Mouse (Mus musculus) left cerebral cortex, adult 8-10 months (tissue): ENCODE measurements around the gene Oas1f. TPM values are rescaled to one million over a fixed set of nuclear protein-coding genes. Genes with fewer than 3 reads are reported as not detected.
A peak's percentile ranks its signal among the peaks of the same experiment; 100 is the strongest.
"Not testable (repeated sequence)": the region's sequence is repeated elsewhere in the genome, so short reads cannot be mapped to it uniquely, and the experiment has no call there.

Experiments
- DNase-seq, 2 experiments: peaks; one replicate each; pipeline ENCODE4 v3.0.0; 2022; ENCODE audit warnings: low spot score in 2 of 2
- total RNA-seq, 4 experiments: library from RNA; stranded (reverse); gene quantifications; 2 replicates each; pipeline ENCODE4 v1.2.4; 2022

Gene Oas1f
- not detected for total RNA-seq

- DNase-seq = no peak
Observed at GRCm38 (mm10) chr5:120847067-120847466, at the start of gene Oas1f. TSS of gene Oas1f (plus strand) at chr5:120847367.

DNA sequence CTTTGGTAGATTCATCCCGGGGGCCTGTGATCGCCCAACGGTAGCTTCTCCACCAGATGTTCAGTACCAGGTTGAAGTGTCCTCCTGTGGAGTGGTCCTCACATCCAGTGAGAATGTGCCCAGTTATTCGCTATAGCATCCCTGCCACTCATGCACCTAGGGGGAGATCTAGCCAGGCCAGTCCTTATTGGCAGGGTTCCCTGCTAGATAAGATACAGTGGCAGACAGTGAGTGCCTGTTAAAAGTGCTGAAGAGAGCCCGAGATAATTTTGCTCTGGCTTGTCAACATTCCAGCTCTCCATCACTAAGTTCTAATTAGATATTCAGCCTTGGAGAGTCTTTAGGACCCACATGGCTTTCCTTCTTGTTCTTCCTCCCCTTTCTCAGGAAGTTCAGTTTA is 49.0 kb upstream of the Oas1f start:
- DNase-seq = not testable (repeated sequence)

DNA sequence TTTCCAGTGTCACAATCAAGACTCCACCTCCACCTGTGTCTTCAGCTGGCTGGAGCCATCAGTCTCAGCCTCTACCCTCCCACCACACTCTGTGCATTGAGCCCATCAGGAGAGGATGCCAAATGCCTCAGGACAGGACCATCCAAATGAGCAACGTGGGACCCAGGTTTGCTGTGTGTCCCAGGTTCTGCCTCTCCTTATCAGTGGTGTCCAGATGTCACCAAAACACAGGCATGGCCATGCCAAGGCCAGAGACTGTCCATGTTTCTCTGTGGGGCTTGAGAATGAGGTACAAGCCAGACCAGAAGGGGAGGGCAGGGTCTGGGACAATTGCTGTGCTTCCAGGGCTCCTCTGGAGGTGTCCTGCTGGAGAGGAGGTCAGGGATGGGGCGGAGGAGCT is 48.2 kb upstream of the Oas1f start:
- DNase-seq = not testable (repeated sequence)

DNA sequence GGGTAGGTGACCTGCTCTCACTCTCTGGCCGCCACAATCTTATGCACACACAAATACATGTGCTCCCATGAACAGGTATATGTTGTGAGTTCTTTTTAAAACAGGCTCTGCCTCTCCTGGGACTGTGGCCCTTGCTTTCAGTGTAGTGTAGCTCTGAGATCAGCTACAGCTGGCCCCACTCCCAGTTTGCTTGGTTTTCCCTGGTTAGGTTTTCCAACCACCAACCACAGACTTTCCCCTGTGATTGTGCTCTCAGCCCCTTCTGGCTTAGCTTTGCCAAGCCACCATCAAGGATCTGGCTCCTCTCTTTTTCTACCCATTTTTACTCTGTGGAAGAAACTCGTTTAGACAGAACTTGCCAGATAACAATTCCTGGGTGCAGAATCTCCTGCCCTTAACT is 43.6 kb upstream of the Oas1f start:
- DNase-seq = no peak

DNA sequence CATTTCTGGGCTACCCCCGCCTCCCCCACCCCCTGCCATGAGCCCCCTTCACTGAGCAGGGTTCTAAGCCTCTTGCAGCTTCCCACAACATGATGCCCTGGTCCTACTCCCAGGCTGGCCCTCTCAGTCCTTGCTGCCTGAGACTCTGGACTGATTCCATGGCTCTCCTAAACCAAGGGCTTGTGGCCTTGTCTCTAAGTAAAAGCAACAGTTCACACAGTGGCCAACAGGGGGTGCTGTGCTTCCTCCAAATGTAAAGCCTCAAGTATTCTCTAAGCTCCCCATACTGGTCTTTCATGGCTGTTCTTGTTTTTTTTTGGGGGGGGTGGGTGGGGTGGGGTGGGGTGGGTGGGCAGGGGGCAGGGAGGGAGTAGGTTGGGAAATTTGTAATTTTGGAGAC is 40.7 kb upstream of the Oas1f start:
- DNase-seq = no peak

- no peak for DNase-seq
Observed at GRCm38 (mm10) chr5:120809171-120809570, 38.0 kb upstream of the Oas1f start.

DNA sequence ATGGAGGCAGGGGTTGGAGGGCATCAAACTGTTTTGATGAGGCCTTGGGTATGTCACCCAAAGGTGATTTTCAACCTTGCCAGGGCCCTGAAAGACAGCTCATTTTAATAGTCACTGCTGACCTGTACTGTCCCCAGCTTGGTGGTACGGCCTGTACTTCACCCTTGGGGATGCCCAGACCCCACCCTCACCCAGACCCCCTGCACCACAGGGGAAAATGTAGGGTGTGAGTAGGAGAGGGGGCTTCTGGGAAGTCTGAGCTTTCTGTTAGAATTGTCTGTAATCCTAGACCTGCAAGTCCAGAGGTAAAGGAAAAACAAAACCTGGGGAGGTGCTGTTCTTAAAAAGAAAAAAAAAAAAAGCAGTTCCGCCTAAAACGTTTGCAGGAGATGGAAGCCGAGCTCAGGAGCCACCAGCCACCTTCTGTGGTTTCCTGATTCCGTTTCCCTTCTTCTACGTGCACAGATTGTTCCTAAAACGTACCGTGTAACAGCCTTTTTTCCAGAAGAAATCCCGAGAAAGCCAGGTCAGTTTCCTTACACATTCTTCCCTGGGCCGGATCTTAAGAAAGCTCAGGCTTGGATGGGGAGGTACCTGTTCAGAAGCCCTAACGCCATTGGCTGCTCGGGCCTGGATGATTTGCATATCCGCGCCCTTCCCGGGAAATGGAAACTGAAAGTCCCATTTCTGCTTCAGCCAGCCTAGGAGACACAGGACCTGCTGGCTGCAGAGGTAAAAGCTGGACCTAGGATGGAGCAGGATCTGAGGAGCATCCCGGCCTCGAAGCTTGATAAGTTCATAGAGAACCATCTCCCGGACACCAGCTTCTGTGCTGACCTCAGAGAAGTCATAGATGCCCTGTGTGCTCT is 35.0 kb upstream of the Oas1f start, which contains the start of gene Oas1c:
Gene Oas1c (minus strand): TSS at position 564 of the 869 bp plus-strand sequence.
- peak; percentile 50 to 72 for DNase-seq

- no peak for DNase-seq
Observed at GRCm38 (mm10) chr5:120813023-120813422, 34.1 kb upstream of the Oas1f start.

GRCm38 (mm10) chr5:120815949-120816348 is 31.2 kb upstream of the Oas1f start:
- DNase-seq = no peak

DNA sequence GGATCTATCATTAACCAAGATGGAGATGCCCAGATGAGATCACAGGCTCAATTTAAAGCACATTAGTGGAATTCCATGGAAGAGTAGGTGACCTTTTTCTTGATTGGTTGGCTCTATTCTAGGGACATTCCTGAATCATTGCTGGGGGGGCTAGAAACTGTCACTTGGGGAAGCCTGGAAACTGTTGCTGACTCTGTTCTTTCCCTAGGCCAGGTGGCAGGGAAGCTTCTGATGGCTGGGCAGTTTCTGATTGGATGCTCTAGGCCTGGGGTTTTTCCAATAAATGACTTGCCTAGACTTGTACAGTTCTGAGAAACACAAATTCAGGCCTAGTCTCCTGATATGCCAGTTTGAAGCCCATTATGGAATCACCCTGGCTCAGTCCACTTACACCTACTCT is 28.2 kb upstream of the Oas1f start:
- no peak for DNase-seq

DNA sequence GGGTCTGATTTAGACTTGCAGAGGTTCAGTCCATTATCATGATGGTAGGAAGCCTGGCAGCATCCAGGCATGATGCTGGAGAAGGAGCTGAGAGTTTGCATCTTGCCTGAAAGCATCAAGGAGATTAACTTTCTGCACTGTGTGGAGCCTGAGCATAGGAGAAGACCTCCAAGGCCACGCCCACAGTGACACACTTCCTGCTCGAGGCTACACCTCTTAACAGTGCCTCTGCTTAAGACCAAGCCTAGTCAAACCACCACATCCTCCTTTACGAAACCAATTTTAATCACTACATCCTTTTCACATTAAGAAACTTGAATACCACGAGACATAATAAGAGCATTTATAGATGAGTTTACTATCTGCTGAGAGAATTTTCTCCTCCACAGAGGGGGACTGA is 16.1 kb upstream of the Oas1f start:
- DNase-seq = no peak

- DNase-seq = no peak
Observed at GRCm38 (mm10) chr5:120833335-120834280, 13.6 kb upstream of the Oas1f start.

DNA sequence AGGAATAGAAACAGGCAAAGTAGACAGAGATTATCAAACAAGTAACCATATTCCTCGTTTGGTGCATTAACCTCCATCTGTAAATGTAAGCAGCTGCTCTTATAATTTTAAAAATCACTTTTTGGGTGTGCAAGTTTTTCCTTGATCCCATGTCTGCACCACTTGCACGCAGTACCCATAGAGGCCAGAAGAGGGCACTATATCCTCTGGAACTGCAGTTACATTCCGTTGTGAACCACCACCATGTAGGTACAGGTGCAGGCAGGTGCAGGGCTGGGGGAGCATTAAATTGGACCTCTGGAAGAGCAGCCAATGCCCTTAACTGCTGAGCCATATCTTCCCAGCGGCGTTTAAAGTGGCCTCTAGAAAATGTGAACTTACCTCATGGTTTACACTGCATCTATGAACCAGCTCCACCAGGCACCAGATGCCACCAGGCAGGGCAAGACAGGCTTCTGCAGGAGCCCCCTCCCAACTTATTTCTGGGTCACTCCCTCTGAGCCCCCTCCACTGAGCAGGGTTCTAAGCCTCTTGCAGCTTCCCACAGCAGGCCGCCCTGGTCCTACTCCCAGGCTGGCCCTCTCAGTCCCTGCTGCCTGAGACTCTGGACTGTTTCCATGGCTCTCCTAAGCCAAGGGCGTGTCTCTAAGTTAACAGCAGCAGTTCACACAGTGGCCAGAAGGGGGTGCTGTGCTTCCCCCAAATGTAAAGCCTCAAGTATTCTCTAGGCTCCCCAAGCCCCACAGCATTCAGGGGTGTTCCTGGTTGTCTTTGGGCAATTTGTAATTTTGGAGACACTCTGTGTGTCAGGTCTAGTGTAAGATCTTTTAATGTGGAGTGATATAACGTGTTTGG is 10.2 kb upstream of the Oas1f start:
- DNase-seq = no peak

DNA sequence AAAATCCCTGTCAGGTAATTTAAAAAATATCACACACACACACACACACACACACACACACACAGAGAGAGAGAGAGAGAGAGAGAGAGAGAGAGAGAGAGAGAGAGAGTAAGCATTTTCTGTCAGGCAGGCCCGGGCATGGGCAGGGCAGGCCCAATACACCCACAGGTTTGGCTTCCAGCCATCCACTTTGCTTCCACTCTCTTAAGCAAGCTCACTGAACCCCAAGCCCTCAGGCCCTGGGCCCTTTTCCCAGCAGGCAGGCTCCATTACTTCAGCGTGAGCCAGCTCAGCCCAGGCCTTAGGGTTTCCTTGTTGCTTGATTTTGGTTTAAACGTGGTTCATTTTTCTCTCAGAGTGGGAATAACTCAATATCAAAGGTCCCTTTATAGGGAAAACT is 2.5 kb upstream of the Oas1f start:
- DNase-seq = no peak

- DNase-seq = peak in 1 of 2 experiments; percentile 8
Observed at GRCm38 (mm10) chr5:120849601-120850136, 2.5 kb downstream of the Oas1f start.

GRCm38 (mm10) chr5:120859241-120859640 is 12.1 kb downstream of the Oas1f start:
- no peak for DNase-seq

DNA sequence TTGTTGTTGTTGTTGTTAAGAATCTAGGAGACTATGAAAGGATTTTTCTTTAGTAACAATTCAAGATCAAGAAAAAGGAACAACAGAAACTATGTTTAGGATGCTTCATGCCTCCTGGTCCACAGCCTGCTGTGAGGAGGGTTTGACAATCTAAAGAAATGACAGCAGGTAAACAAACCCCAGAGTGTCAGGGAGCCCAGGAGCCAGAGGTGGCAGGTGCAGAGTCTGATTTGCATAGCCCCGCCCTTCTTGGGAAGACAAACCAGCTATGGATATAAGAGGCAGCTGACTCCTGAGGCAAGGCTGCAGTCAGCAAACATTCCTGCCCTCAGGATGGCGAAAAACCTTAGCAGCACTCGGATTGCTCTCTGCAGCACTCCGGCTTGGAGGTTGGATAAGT is 14.0 kb downstream of the Oas1f start, which contains the start of gene Oas1h:
Gene Oas1h (plus strand): TSS at position 301 of the 400 bp plus-strand sequence.
- no peak for DNase-seq

GRCm38 (mm10) chr5:120865336-120865860 is 18.2 kb downstream of the Oas1f start:
- DNase-seq = no peak

DNA sequence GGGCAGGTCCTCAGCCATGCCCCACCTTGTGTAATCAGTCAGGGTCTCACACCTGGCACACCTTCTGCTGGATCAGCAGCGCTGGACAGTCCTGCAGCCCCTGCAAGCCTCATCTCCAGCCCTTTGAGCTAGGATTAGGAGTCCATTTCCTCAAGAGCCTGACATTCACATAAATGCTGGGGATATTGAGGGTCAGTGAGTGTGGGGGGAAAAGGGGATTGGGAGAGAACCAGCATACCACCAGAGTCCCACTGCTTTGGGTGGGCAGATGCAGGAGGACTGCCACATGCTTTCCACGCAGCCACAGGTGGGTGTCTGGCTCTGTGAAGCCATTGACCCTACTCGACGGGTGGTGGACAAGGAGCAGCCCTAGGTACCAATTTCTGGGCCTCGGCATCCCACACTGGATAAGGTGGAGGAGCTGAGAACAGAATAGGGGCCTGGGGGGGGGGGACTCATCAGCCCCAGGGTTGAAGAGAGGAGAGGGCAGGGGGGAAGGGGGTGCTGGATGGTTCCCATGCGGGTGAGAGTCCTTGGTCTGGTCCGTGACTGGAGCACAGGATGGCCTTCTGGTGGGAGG is 22.4 kb downstream of the Oas1f start:
- no peak for DNase-seq

DNA sequence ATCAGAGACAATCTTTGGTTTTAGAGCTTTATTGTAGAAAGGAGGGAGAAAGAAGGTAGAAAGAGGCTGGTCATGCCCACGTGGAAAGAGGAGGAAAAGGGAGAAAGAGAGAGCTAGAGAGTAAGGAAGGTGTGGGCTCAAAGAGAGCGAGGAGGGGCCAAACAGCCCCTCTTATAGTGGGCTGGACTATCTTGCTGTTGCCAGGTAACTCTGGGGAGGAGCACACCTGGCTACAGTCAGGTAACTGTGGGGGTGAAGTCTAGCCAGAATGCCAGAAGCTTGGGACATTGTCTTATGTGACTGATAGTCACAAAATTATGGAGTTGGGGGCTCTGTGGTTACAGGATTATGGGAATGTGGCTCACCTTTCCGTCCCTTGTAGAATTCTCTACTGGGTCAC is 22.9 kb downstream of the Oas1f start:
- DNase-seq = no peak
